Comparison of ENCODE assay signal across 25 mouse cellular contexts in the genomic region with DNA sequence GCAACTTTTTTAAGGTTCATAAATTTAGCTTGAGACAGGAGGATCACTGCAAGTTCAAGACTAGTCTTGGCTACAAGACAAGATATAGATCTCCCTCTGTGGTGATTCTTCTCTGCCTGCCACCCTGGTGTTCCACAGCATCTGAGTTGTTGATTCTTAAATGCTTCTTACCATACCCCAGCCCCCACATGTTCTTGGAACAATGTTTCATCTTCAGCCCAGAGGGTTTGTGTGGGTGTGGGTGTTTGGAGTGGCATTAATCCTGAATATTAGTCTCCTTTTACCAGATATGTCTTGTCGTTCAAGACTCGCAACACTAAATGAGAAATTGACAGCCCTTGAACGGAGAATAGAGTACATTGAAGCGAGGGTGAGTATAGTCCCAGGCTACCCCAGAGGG. TPM values are rescaled to one million over a fixed set of nuclear protein-coding genes. Genes with fewer than 3 reads are reported as not detected.
"Had no signal": no experiment of that assay in that cellular context is flagged by ENCODE, and none has a peak within 500 bp of the region (broad histone marks: within the 10 kb centered on the region; RNA-seq: fewer than 3 reads in every experiment).

No protein-coding gene starts in this region.

- H3K27ac ChIP-seq: gastrocnemius, adult 2 months; heart, embryonic 10.5 days; hindbrain, embryonic 10.5 days; hindbrain, embryonic 12.5 days; hindbrain, embryonic 14.5 days; intestine, embryonic 15.5 days; limb, embryonic 10.5 days; limb, embryonic 12.5 days; liver, embryonic 13.5 days had no signal

- H3K4me3 ChIP-seq: gastrocnemius, adult 2 months; heart, embryonic 10.5 days; heart, embryonic 12.5 days; hindbrain, embryonic 10.5 days; hindbrain, embryonic 12.5 days; intestine, embryonic 15.5 days; limb, embryonic 10.5 days; limb, embryonic 12.5 days; liver, embryonic 13.5 days had no signal

- DNase-seq: gastrocnemius, adult 2 months; gastrocnemius, postnatal 10 days; gastrocnemius, postnatal 25 days; heart, adult 18-20 months; heart, postnatal 10 days; heart, postnatal 4 days; kidney, adult 18-20 months; kidney, adult 8-10 months; kidney, postnatal 10 days; kidney, postnatal 4 days; liver; liver, embryonic 13.5 days had no signal

RNA-seq across cellular contexts. Expression of gene Fancd2os, which starts 15.0 kb away (rescaled TPM):
- total RNA-seq: gastrocnemius, adult 2 months; gastrocnemius, postnatal 10 days; gastrocnemius, postnatal 25 days; gastrocnemius, postnatal 4 days; granulocyte monocyte progenitor cell, adult 5-6 weeks; heart, adult 18-20 months; heart, adult 8-10 months; heart, postnatal 10 days; heart, postnatal 25 days; heart, postnatal 4 days; left cerebral cortex, postnatal 10 days had no signal
